Mouse (Mus musculus) cerebellum, postnatal 14 days (tissue): ENCODE data around the gene Galnt2.

Experiments
- DNase-seq, 2 experiments: peaks; one replicate each; pipeline ENCODE4 v3.0.0; 2021; ENCODE audit warnings: mixed read lengths in 2 of 2

Gene Galnt2

GRCm38 (mm10) chr8:124273606-124274218, 42.5 kb downstream of the Galnt2 start:
- peak in 1 of 2 experiments; percentile 4 for DNase-seq

- no peak for DNase-seq
Observed at GRCm38 (mm10) chr8:124274441-124275120, 43.4 kb downstream of the Galnt2 start.

GRCm38 (mm10) chr8:124275377-124276071, 44.3 kb downstream of the Galnt2 start:
- DNase-seq = peak in 1 of 2 experiments; percentile 31

DNA sequence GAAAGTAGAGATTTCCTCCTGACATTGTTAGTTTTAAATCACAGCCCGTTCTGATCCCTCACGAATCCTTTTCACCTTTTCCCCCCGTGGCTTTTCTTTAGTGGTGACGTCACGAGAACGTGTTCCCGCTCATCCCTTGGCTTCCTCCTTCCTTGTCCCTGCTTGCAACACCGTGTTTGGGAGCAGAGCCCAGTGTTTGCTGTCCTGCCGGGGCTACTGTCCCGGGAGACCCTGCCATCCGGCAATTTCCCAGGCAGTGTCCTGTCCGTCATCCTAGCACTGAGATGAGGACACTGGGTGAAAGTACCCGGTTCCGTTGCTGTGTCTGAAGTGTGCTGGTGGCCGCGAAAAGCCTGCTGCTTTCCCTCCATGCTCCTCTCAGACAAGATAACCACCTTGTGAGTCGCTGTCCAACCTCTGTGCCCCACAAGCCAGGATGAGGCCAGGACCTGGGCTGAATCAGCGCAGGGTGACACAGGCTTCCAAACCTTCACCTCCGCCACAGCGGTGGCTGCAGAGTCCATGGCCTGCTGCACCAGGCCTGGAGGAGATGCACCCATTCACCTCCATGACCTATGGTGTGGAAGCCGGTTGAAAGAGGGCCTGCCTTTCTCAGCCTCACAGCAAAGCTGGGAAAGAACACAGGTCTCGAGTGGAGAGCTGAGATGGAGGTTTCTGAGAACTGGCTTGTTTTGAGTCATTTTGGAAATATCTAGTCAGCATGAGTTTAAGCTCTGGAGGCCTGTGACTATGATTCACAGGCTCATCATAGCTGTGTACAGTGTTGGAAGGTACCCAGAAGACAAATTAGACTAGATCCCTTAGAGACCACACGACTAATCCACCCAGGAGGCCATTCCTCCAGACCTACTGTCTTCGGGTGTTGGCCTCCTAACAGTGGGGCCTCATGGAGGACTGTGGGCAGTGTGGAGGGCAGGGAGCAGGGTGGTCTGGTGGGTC, 47.0 kb downstream of the Galnt2 start:
- DNase-seq = peak; percentile 59 to 67

DNA sequence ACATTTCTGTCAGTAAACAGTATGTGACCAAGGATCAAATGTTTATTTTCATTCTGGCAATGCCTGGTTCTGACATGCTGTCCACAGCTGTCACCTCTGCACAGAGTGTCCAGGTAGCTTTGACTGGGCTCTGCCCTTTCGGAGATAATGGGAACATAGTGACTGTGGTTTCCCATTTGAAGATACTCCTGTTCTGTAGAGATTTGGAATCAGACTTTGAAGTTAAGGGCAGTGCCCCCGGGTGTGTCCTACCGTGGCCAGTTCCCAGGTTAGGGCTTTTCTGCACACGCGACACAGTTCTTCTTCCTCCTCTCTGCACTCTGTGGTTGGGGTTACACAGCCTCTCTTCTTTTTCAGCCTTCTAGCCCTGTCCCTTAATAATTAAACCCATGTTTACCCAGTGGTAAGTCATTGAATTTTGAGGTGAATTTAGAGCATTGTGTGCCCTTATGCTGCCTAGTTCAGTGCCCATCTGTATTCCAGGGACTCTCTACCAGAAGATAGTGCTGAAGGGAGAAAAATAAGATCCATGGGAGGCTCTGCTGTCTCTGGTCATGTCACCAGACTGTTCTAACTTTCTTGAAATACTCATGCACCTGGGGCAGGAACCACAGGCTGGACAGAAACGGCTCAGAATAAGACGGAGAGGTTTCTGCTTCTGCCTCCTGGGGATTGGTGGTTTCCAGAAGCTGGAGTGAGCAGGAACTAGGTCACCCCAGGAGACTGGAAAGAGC, 47.9 kb downstream of the Galnt2 start:
- DNase-seq = peak in 1 of 2 experiments; percentile 8

DNA sequence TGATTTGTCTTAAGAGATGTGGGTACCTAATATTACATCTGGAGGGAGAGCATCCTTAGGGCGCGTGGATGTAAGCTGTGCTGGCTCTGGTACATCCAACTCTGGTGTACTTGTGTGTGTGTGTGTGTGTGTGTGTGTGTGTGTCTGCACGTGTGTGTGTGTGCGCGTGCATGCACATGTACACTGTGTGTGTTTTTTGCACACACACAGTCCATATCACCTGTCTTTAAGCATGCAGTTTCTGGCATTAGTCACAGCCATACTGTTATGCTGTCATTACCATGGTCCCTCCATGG, 48.4 kb downstream of the Galnt2 start:
- no peak for DNase-seq

- DNase-seq = peak; percentile 71 to 73
Observed at GRCm38 (mm10) chr8:124281700-124282541, 50.7 kb downstream of the Galnt2 start.

GRCm38 (mm10) chr8:124282878-124283630, 51.9 kb downstream of the Galnt2 start:
- DNase-seq = peak; percentile 62 to 74

GRCm38 (mm10) chr8:124283644-124284332, 52.6 kb downstream of the Galnt2 start:
- no peak for DNase-seq

GRCm38 (mm10) chr8:124284333-124284711, 53.1 kb downstream of the Galnt2 start:
- no peak for DNase-seq

- DNase-seq = peak; percentile 81 to 82
Observed at GRCm38 (mm10) chr8:124284984-124285576, 53.9 kb downstream of the Galnt2 start.

DNA sequence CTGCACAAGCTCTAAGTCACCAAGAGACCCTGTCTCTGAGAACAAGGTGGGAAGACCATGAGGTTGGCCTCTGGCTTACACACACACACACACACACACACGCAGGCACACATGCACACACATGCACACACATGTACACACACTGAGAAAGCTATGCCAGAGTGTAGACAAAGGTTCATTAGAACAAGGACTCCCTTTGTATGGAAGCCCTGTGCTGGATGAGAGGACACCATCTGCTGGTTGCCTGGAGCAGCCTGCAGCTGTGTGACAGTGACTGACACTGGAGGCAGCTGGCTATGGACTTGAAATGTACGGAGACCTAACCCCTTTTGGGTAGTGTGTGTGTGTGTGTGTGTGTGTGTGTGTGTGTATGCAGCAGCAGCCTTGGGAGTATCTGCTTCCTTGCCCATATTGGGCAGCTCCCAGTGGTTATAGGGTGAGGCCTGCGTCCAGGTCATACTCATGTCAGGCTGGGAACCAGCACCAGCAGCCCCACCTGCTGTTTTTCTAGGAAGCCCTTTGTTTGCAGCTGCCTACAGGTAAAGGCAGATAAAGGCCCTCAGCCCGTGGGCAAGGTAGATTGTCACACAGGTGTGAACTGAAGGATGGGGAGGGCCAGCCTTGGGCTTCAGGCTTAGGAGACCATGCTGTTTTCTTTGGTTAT, 55.4 kb downstream of the Galnt2 start:
- DNase-seq = no peak

DNA sequence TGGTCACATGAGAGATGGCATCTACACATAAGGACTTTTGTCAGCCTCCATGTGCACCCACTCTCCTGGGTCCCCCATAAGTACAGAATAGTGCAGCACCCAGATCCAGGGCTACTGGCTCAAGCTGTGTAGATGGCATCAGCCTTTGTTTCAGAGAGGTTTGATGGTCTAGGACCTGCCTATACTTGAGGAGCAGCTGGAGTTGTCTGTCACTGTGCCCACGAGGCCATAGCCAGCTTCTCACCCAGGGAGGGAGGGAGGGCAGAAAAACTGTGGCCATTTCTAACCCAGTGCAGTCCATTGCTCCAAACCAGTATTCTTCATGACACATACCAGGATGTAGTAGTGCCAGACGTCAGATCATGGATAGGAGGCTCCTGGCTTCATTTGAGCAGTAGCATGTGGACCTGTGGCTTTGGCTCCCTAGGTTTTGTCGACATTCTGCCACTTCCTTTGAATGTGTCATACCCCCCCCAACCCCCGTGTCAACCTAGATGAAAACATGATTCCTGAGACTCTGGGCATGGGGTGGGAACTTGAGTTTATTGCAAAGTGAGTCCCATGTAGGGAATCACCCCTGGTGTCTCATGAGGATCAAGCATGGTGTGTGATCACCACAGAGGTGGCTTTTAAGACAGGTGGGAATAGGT, 57.1 kb downstream of the Galnt2 start:
- DNase-seq = peak; percentile 56

- DNase-seq = peak; percentile 57 to 68
Observed at GRCm38 (mm10) chr8:124289481-124290050, 58.4 kb downstream of the Galnt2 start.

DNA sequence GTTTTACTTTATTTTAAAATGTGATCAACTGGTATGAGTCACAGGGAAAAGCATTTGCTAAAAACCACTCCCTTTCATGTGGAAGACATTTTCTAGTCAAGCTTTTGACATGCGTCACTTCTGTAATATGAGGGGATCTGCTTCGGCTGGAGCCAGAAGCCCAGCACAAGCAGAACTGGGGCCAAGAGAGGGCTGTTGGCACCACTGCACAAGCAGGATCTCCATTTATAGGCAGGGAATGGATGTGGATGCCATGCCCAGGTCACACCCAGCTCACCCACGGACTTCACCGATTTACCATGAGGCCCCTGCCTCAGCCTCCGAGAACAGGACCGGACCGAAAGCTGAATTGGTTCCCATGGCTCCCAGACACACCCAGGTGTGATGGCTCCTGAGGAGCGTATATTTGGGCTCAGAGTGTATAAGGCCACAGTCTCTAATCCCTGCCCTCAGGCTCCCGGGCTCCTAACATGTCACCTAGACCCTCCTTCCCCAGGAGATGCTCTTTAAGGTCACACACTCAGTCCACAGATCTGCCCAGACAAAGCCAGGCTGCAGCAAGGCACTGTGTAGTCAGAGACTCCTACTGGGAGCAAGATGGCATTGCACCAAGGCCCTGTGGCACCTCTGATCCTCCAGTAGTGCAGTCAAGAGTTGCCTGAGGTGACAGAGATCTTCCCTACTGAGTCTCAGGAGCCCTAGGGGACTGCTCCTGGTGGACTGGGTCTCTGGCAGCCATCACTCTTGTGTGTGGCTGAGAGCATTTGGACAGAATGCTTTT, 59.9 kb downstream of the Galnt2 start:
- peak in 1 of 2 experiments; percentile 63 for DNase-seq

DNA sequence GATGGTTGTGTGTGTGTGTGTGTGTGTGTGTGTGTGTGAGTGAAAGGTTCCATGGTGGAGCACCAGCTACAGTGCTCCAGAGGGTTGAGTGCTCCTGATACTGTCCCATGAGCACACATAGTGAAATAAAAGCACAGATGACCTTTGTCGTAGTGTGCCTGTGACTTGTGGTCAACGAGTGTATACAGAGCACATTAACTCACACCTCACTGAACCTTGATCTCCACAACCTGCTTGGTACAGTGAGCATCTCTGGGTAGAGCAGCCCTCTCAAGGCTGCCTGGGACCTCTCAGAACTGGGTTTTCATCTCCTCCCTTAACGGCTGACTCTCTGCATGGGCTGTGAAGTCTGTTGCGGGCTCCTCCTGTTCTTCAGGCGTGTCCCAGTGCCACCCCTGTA, 60.5 kb downstream of the Galnt2 start:
- DNase-seq = no peak

GRCm38 (mm10) chr8:124292965-124293364, 61.8 kb downstream of the Galnt2 start:
- DNase-seq = no peak
